Mouse (Mus musculus) kidney, adult 2 months (tissue): ENCODE measurements at regions not wholly inside any gene's neighbourhood (a gene's known extent, or its start where the extent isn't known, plus 50 kb on each side); places are given as distances from the start of the nearest gene placed in this dataset.
A peak's percentile ranks its signal among the peaks of the same experiment; 100 is the strongest.

Experiments
- CTCF ChIP-seq: fragments of 200-500 bp; conservative IDR thresholded peaks from 2 replicates; pipeline ENCODE4 v1.5.1; 2011; ENCODE audit warnings: low read depth, mild to moderate bottlenecking, control low read depth, low read length, moderate library complexity, mixed read lengths; ENCODE audit not compliant: insufficient read depth, insufficient read length
- POLR2A ChIP-seq: fragments of 200-500 bp; IDR thresholded peaks from one replicate; pipeline ENCODE4 v1.6.1; 2011; ENCODE audit warnings: low read depth, low read length, control low read depth

- TF ChIP-seq POLR2A: no peak
- peak; percentile 90 for TF ChIP-seq CTCF
Observed at GRCm38 (mm10) chr11:63213043-63213442, 84.3 kb downstream of the Pmp22 start.
